Mouse (Mus musculus) urinary bladder, postnatal 14 days (tissue): ENCODE data around the gene Atp5d.

Experiments
- DNase-seq: peaks from one replicate; pipeline ENCODE4 v3.0.0; 2021; ENCODE audit warnings: low spot score

The Atp5d gene

GRCm38 (mm10) chr10:80141243-80141642 is 2.8 kb downstream of the Atp5d start:
- DNase-seq, result peak; percentile 96

GRCm38 (mm10) chr10:80141786-80142529 is 3.5 kb downstream of the Atp5d start:
- peak; percentile 97 for DNase-seq

- no peak for DNase-seq
Observed at GRCm38 (mm10) chr10:80142530-80142925, 4.1 kb downstream of the Atp5d start.

GRCm38 (mm10) chr10:80143664-80144063 is 5.2 kb downstream of the Atp5d start:
- DNase-seq, result no peak

GRCm38 (mm10) chr10:80144159-80144558 is 5.7 kb downstream of the Atp5d start:
- no peak for DNase-seq

- peak; percentile 81 for DNase-seq
Observed at GRCm38 (mm10) chr10:80144864-80145838, 6.7 kb downstream of the Atp5d start.

GRCm38 (mm10) chr10:80145896-80146295 is 7.5 kb downstream of the Atp5d start:
- DNase-seq, result peak; percentile 57

- no peak for DNase-seq
Observed at GRCm38 (mm10) chr10:80146568-80147011, 8.2 kb downstream of the Atp5d start.

GRCm38 (mm10) chr10:80147146-80147718 is 8.8 kb downstream of the Atp5d start:
- DNase-seq, result no peak

GRCm38 (mm10) chr10:80147719-80148601 is 9.5 kb downstream of the Atp5d start, which contains the start of gene Midn:
Gene Midn (plus strand): TSS chr10:80148272.
- DNase-seq, result peak; percentile 86

GRCm38 (mm10) chr10:80148610-80149290 is 10.3 kb downstream of the Atp5d start:
- DNase-seq, result peak; percentile 95

GRCm38 (mm10) chr10:80149291-80150225 is 11.1 kb downstream of the Atp5d start:
- DNase-seq, result peak; percentile 97

GRCm38 (mm10) chr10:80150226-80151210 is 12.1 kb downstream of the Atp5d start:
- peak; percentile 67 for DNase-seq

GRCm38 (mm10) chr10:80151211-80152034 is 13.0 kb downstream of the Atp5d start:
- DNase-seq, result peak; percentile 74

GRCm38 (mm10) chr10:80152071-80152872 is 13.8 kb downstream of the Atp5d start:
- DNase-seq, result peak; percentile 56

- peak; percentile 72 for DNase-seq
Observed at GRCm38 (mm10) chr10:80152873-80153260, 14.4 kb downstream of the Atp5d start.

GRCm38 (mm10) chr10:80153713-80154112 is 15.3 kb downstream of the Atp5d start:
- no peak for DNase-seq
